Mouse (Mus musculus): ENCODE results near the gene Nt5c2. TPM values are rescaled to one million over a fixed set of nuclear protein-coding genes. Genes with fewer than 3 reads are reported as not detected.
"Not testable (repeated sequence)": the region's sequence is repeated elsewhere in the genome, so short reads cannot be mapped to it uniquely, and the experiment has no call there.

The Nt5c2 gene
- polyA plus RNA-seq, 1 experiment from 2014 or later: 93.2 TPM

DNA sequence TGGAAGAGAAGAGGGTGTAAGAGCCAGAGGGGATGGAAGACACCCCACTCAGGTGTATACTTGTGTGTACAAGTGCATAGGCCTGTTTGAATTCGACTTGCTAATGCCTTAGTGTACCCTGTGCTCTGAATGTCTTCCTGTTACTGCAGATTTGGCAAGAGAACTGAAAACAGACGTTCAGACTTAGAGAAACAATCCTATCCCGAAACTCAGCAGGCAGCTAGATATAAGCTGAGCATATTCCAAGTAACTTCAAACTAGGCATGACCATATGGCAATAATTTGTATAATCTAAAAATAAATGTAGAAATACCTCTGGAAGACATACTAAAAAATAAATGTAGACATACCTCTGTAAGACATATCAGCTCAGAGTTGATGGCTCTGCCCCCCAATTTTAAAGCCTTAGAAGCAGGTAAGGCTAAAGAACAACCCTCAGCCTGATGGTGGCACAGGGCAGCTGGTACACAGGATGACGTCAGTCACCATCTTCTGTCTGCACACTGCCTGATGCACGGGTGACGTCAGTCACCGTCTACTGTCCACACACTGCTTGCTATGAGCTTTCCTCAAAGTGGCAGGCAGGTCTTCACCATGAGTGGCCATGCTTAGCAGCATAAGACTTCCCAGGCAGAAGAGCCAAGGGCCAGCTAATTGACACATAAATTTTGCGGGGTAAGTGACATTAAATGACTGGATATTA lies 16.6 kb downstream of the Nt5c2 start:
- Histone ChIP-seq H3K9ac (no peak overlapping the region), H3K27ac (no peak overlapping the region), H3K4me2 (no peak overlapping the region), H3K9me3 (no peaks in the 10 kb centered on the region), H3K36me3 (no peaks in the 10 kb centered on the region), H3K4me1 (replicated peaks) (no peaks in the 10 kb centered on the region), H3K4me3 (no peak overlapping the region), H3K27me3 (no peaks in the 10 kb centered on the region)
- no peak for ATAC-seq (ENCODE audit: low FRiP score)
- 85% methylated on average over 8 of the region's 8 CpGs for WGBS

GRCm38 (mm10) chr19:46996095-46996494 lies 18.9 kb downstream of the Nt5c2 start:
- H3K27me3 ChIP-seq: no peaks in the 10 kb centered on the region
- no peak overlapping the region for H3K4me3 ChIP-seq
- no peak overlapping the region for H3K27ac ChIP-seq
- H3K36me3 ChIP-seq: no peaks in the 10 kb centered on the region
- H3K9me3 ChIP-seq: no peaks in the 10 kb centered on the region
- WGBS: 89% methylated on average over 9 of the region's 9 CpGs
- ATAC-seq (ENCODE audit: low FRiP score): no peak
- H3K9ac ChIP-seq: no peak overlapping the region
- H3K4me1 ChIP-seq (replicated peaks): no peaks in the 10 kb centered on the region
- H3K4me2 ChIP-seq: no peak overlapping the region

- ATAC-seq (ENCODE audit: low FRiP score); H3K36me3 ChIP-seq; H3K9ac ChIP-seq; H3K4me2 ChIP-seq; H3K27ac ChIP-seq; H3K4me3 ChIP-seq; H3K9me3 ChIP-seq; H3K27me3 ChIP-seq: not testable (repeated sequence)
- peaks cover 26% of the 10 kb centered on the region for H3K4me1 ChIP-seq (replicated peaks)
- 71% methylated on average over 4 of the region's 4 CpGs for WGBS
These were observed 22.6 kb downstream of the Nt5c2 start for GRCm38 (mm10) chr19:46992329-46992728.

DNA sequence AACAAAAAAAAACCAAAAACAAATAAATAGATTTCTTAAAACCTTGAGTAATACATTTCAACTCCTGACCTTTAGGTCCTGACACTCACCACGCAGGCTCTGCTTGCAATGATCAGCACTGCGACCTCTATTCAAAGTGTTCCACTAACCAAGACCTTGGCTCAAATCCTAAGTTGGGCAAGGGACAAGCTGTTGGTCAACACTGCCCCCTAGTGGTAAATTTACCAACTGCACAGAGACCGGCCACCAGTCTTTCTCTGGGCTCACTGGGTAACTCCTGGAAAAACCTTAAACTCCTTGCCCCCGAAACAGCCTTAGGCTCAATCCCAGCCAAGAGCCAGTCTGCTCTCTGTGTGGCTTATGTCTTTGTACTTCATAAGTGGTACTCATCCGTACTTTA lies 23.8 kb downstream of the Nt5c2 start:
- H3K9me3 ChIP-seq: no peaks in the 10 kb centered on the region
- no peak overlapping the region for H3K27ac ChIP-seq
- H3K9ac ChIP-seq: no peak overlapping the region
- H3K4me3 ChIP-seq: no peak overlapping the region
- no peaks in the 10 kb centered on the region for H3K36me3 ChIP-seq
- ATAC-seq (ENCODE audit: low FRiP score): no peak
- WGBS: 13% methylated on average over 5 of the region's 5 CpGs
- H3K27me3 ChIP-seq: no peaks in the 10 kb centered on the region
- H3K4me2 ChIP-seq: no peak overlapping the region
- H3K4me1 ChIP-seq (replicated peaks): peaks cover 26% of the 10 kb centered on the region

- not testable (repeated sequence) for ATAC-seq (ENCODE audit: low FRiP score); H3K27ac ChIP-seq; H3K4me3 ChIP-seq; H3K27me3 ChIP-seq; H3K4me2 ChIP-seq; H3K9ac ChIP-seq; H3K9me3 ChIP-seq; H3K36me3 ChIP-seq
- H3K4me1 ChIP-seq (replicated peaks): peaks cover 26% of the 10 kb centered on the region
- 77% methylated on average over 8 of the region's 8 CpGs for WGBS
These were observed 24.3 kb downstream of the Nt5c2 start for GRCm38 (mm10) chr19:46990625-46991024.

DNA sequence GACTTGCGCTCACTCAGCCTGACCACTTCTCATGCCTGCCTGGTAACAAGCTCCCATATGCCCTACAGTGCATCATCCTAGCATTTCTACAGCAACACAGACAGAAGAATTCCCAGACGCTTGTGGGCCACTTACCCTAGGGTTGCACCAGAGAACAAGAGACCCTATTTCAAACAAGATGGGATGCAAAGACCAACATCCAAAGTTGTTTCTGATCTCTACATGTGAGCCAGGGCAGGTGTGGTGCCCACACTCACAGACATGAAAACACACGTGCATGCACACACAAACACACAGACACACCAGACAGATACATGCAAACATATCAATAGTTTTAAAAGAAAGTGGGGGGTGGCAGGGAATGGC lies 24.8 kb downstream of the Nt5c2 start:
- Histone ChIP-seq H3K36me3 (no peaks in the 10 kb centered on the region), H3K4me2 (no peak overlapping the region), H3K9me3 (no peaks in the 10 kb centered on the region), H3K9ac (no peak overlapping the region; the same call in 1 of the 2 replicates), H3K27ac (no peak overlapping the region), H3K27me3 (no peaks in the 10 kb centered on the region), H3K4me1 (replicated peaks) (peaks cover 26% of the 10 kb centered on the region), H3K4me3 (no peak overlapping the region)
- no peak for ATAC-seq (ENCODE audit: low FRiP score)
- WGBS: 88% methylated on average over 3 of the region's 3 CpGs

DNA sequence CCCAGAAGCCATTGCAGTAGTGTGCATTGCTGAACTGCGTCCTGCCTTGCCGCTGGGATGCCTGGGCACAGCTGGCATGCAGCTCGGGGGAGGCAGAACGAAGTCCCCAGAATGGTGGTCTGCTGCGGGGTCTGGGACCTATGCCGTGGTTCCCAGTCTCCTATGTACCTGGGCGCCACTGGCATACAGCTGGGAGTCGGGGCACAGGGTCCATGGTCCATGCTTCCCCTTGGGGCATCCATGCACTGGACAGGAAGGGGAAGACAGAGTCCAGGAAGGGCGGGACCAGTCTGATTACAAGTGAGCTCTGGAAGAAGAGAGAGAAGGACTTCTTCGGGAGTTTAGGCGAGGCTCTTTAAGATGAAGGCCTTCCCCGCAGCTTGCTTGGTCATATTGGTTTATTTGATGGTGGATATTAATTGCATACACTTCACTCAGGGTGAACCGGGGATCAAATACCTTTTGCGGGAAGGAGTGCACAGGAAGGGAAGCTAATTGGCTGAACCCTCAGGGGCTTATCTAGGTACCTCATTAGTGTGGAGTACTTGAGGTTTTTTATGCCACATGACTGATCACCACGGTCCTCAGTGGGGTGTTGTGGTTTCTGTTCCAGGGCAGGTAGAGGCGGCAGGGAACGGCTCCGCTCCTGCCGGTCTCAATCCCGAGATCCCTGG lies 25.3 kb downstream of the Nt5c2 start:
- H3K27me3 ChIP-seq: no peaks in the 10 kb centered on the region
- H3K9me3 ChIP-seq: no peaks in the 10 kb centered on the region
- WGBS: 78% methylated on average over 20 of the region's 20 CpGs
- no peaks in the 10 kb centered on the region for H3K36me3 ChIP-seq
- no peak overlapping the region for H3K4me3 ChIP-seq
- H3K4me1 ChIP-seq (replicated peaks): peaks cover 26% of the 10 kb centered on the region
- H3K9ac ChIP-seq: no peak overlapping the region; the same call in 1 of the 2 replicates
- ATAC-seq (ENCODE audit: low FRiP score): no peak
- no peak overlapping the region for H3K27ac ChIP-seq
- no peak overlapping the region for H3K4me2 ChIP-seq

- Histone ChIP-seq H3K9ac (no peak overlapping the region), H3K27ac (no peak overlapping the region), H3K4me2 (no peak overlapping the region), H3K9me3 (no peaks in the 10 kb centered on the region), H3K4me3 (no peak overlapping the region), H3K4me1 (replicated peaks) (peaks cover 26% of the 10 kb centered on the region), H3K27me3 (no peaks in the 10 kb centered on the region), H3K36me3 (no peaks in the 10 kb centered on the region)
- WGBS: 44% methylated on average over 16 of the region's 16 CpGs
- ATAC-seq (ENCODE audit: low FRiP score): no peak
These were observed 26.5 kb downstream of the Nt5c2 start for GRCm38 (mm10) chr19:46988231-46989087.

DNA sequence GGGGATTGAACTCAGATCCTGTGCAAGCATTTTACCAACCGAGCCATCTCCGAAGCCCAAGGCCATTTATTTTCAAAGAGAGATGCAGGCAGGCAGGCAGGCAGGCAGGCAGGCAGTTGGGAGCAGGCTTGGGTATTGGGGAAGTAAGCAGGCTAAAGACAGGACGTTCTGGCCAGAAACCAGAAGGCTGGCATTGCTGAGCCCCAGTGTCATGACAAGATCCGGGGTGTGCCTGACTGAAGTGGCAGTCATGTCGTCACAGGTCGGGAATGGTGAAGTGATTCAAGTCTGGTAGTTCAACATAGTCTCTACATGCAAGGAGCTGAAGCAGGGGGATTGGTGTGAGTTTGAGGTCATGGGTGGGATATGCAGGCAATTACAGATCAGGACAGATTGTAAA lies 27.3 kb downstream of the Nt5c2 start:
- Histone ChIP-seq H3K9ac (no peak overlapping the region), H3K4me3 (no peak overlapping the region), H3K4me2 (no peak overlapping the region), H3K36me3 (no peaks in the 10 kb centered on the region), H3K27me3 (no peaks in the 10 kb centered on the region), H3K27ac (no peak overlapping the region), H3K9me3 (no peaks in the 10 kb centered on the region), H3K4me1 (replicated peaks) (peaks cover 26% of the 10 kb centered on the region)
- ATAC-seq (ENCODE audit: low FRiP score): no peak
- 84% methylated on average over 6 of the region's 6 CpGs for WGBS

GRCm38 (mm10) chr19:46984726-46985622 lies 30.0 kb downstream of the Nt5c2 start:
- Histone ChIP-seq H3K36me3 (no peaks in the 10 kb centered on the region), H3K4me2 (no peak overlapping the region), H3K27ac (no peak overlapping the region), H3K9me3 (no peaks in the 10 kb centered on the region), H3K27me3 (no peaks in the 10 kb centered on the region), H3K9ac (no peak overlapping the region), H3K4me3 (no peak overlapping the region), H3K4me1 (replicated peaks) (peaks cover 22% of the 10 kb centered on the region)
- WGBS: 90% methylated on average over 13 of the region's 13 CpGs
- no peak for ATAC-seq (ENCODE audit: low FRiP score)

- no peak overlapping the region for H3K4me3 ChIP-seq
- no peaks in the 10 kb centered on the region for H3K36me3 ChIP-seq
- H3K27ac ChIP-seq: no peak overlapping the region
- 63% methylated on average over 11 of the region's 11 CpGs for WGBS
- no peaks in the 10 kb centered on the region for H3K27me3 ChIP-seq
- no peak overlapping the region for H3K4me2 ChIP-seq
- H3K4me1 ChIP-seq (replicated peaks): peaks cover 14% of the 10 kb centered on the region
- ATAC-seq (ENCODE audit: low FRiP score): no peak
- no peaks in the 10 kb centered on the region for H3K9me3 ChIP-seq
- no peak overlapping the region for H3K9ac ChIP-seq
These were observed 31.0 kb downstream of the Nt5c2 start for GRCm38 (mm10) chr19:46983966-46984380.
